ENCODE assay signal across 8 mouse cellular contexts in the genomic region with DNA sequence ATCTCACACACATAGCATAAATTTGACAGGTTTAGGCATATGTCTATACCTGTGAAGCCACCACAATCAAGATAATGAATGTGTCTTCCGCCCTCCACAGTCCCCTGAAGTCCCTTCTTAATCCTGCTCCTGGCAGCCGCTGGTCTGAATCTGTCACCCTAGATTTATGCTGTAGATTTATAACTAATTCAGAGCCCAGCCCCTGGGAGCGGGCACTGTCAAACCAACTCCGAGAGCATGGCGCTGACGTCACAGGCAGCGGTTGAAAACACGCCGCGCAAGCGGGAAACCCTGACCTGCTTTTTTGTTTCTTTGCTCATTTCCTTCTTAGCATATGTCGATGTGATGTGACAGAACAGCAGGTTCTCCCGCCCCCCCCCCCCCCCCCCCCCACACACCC. TPM values are rescaled to one million over a fixed set of nuclear protein-coding genes. Genes with fewer than 3 reads are reported as not detected.
DNase-seq lines count a peak whose midpoint lies in the region; ATAC-seq and TF ChIP-seq lines count a peak whose summit lies in the region.

No protein-coding gene starts in this region.

- intact Hi-C loops in heart, postnatal 25 days (cut with DNase I), result no loop called here
- intact Hi-C loops in left cerebral cortex, postnatal 14 days (cut with DNase I), result no loop called here

- 0 out of 2 replicates have a peak, but pooled peaks cover 3% of the 10 kb centered on the region for H3K9me3 ChIP-seq in heart, postnatal 0 days (replicated peaks; ENCODE audit: control insufficient read depth, low read length)
- H3K9me3 ChIP-seq in embryonic facial prominence, embryonic 12.5 days, result no peaks in the 10 kb centered on the region
- H3K9me3 ChIP-seq in intestine, postnatal 0 days (ENCODE audit: control insufficient read depth), result no peaks in the 10 kb centered on the region
- H3K9me3 ChIP-seq in midbrain, embryonic 16.5 days (replicated peaks; ENCODE audit: control insufficient read depth, low read length, poor library complexity, severe bottlenecking), result no peaks in the 10 kb centered on the region

- no peak for DNase-seq in heart, postnatal 0 days (ENCODE audit: low spot score)
- DNase-seq in heart, postnatal 25 days (ENCODE audit: low spot score), result no peak
- DNase-seq in urinary bladder, postnatal 10 days (ENCODE audit: low spot score), result no peak
- no peak for DNase-seq in urinary bladder, adult 18-20 months (ENCODE audit: low spot score in 2 of 2)
- DNase-seq in left cerebral cortex, postnatal 14 days (ENCODE audit: low spot score in 2 of 2), result no peak

- H3K4me2 ChIP-seq in heart, postnatal 0 days (ENCODE audit: low read depth, low read length), result peak overlapping the region; percentile 44
- H3K4me2 ChIP-seq in embryonic facial prominence, embryonic 12.5 days (replicated peaks), result peak overlapping the region; percentile 43
- H3K4me2 ChIP-seq in intestine, postnatal 0 days (replicated peaks; ENCODE audit: low read depth), result peak overlapping the region; percentile 33; the same call in 1 of the 2 replicates
- peak overlapping the region; percentile 54 for H3K4me2 ChIP-seq in midbrain, embryonic 16.5 days (ENCODE audit: low read length)

- H3K4me1 ChIP-seq in heart, postnatal 0 days (ENCODE audit: control insufficient read depth, insufficient read depth), result no peaks in the 10 kb centered on the region
- no peaks in the 10 kb centered on the region for H3K4me1 ChIP-seq in embryonic facial prominence, embryonic 12.5 days
- no peaks in the 10 kb centered on the region for H3K4me1 ChIP-seq in intestine, postnatal 0 days (replicated peaks; ENCODE audit: control insufficient read depth, insufficient read depth, low read length)
- no peaks in the 10 kb centered on the region for H3K4me1 ChIP-seq in midbrain, embryonic 16.5 days (ENCODE audit: control insufficient read depth, insufficient read depth, low read length)

- no peak for TF ChIP-seq EP300 in heart, postnatal 0 days (IDR thresholded peaks at IDR 0.05; ENCODE audit: low read depth)

- no peak overlapping the region for H3K27ac ChIP-seq in heart, postnatal 0 days (ENCODE audit: low read depth)
- H3K27ac ChIP-seq in embryonic facial prominence, embryonic 12.5 days, result no peak overlapping the region
- no peak overlapping the region for H3K27ac ChIP-seq in intestine, postnatal 0 days (ENCODE audit: low read depth, low read length)
- no peak overlapping the region for H3K27ac ChIP-seq in midbrain, embryonic 16.5 days (ENCODE audit: low read length)

- 47% methylated on average over 12 of the region's 13 CpGs for WGBS in heart, postnatal 0 days
- 41% methylated on average over 13 of the region's 13 CpGs for WGBS in embryonic facial prominence, embryonic 12.5 days
- 54% methylated on average over 13 of the region's 13 CpGs for WGBS in intestine, postnatal 0 days
- WGBS in midbrain, embryonic 16.5 days, result 34% methylated on average over 12 of the region's 13 CpGs

- no peak for TF ChIP-seq CTCF in heart, postnatal 0 days (IDR thresholded peaks at IDR 0.05; ENCODE audit: low read depth)
- TF ChIP-seq CTCF in intestine, postnatal 0 days (IDR thresholded peaks at IDR 0.05; ENCODE audit: low read depth), result no peak

- H3K4me3 ChIP-seq in heart, postnatal 0 days (ENCODE audit: low read depth, low read length), result no peak overlapping the region
- peak overlapping the region; percentile 22; the same call in 1 of the 2 replicates for H3K4me3 ChIP-seq in embryonic facial prominence, embryonic 12.5 days
- H3K4me3 ChIP-seq in intestine, postnatal 0 days (ENCODE audit: low read depth, low read length), result no peak overlapping the region
- H3K4me3 ChIP-seq in midbrain, embryonic 16.5 days (ENCODE audit: low read depth, low read length), result peak overlapping the region; percentile 25

- H3K9ac ChIP-seq in heart, postnatal 0 days (replicated peaks; ENCODE audit: low read depth, low read length), result no peak overlapping the region
- no peak overlapping the region for H3K9ac ChIP-seq in embryonic facial prominence, embryonic 12.5 days
- H3K9ac ChIP-seq in intestine, postnatal 0 days (ENCODE audit: low read depth, low read length), result no peak overlapping the region
- H3K9ac ChIP-seq in midbrain, embryonic 16.5 days (ENCODE audit: low read depth, low read length), result no peak overlapping the region

- no peak for ATAC-seq in heart, postnatal 0 days (ENCODE audit: insufficient read depth, low read depth)
- no peak for ATAC-seq in embryonic facial prominence, embryonic 12.5 days (ENCODE audit: insufficient number of reproducible peaks, insufficient read depth, low FRiP score, low TSS enrichment)
- no peak for ATAC-seq in intestine, postnatal 0 days
- ATAC-seq in midbrain, embryonic 16.5 days, result peak; percentile 60

- no peaks in the 10 kb centered on the region for H3K36me3 ChIP-seq in heart, postnatal 0 days (replicated peaks; ENCODE audit: control insufficient read depth, insufficient read depth, low read length)
- H3K36me3 ChIP-seq in embryonic facial prominence, embryonic 12.5 days, result no peaks in the 10 kb centered on the region
- H3K36me3 ChIP-seq in intestine, postnatal 0 days (ENCODE audit: control insufficient read depth, insufficient read depth), result no peaks in the 10 kb centered on the region
- H3K36me3 ChIP-seq in midbrain, embryonic 16.5 days (ENCODE audit: control insufficient read depth, insufficient read depth, low read length), result no peaks in the 10 kb centered on the region

- H3K27me3 ChIP-seq in heart, postnatal 0 days (ENCODE audit: control insufficient read depth, insufficient read depth, low read length), result no peaks in the 10 kb centered on the region
- H3K27me3 ChIP-seq in embryonic facial prominence, embryonic 12.5 days, result no peaks in the 10 kb centered on the region
- no peaks in the 10 kb centered on the region for H3K27me3 ChIP-seq in intestine, postnatal 0 days (replicated peaks; ENCODE audit: control insufficient read depth, insufficient read depth, low read length)
- no peaks in the 10 kb centered on the region for H3K27me3 ChIP-seq in midbrain, embryonic 16.5 days (ENCODE audit: control insufficient read depth, insufficient read depth, low read depth, low read length)

RNA-seq across cellular contexts. Expression of a gene that starts 25.3 kb away (rescaled TPM):
- total RNA-seq in heart, postnatal 0 days (2014; rRNA removed; ENCODE audit: low replicate concordance), result 62.9 and 68.3 TPM in 2 replicates
- polyA plus RNA-seq in heart, postnatal 0 days (2015; fragmentation: Nextera tagmentation; extraction: Ambion mirVana), result 22.6 and 26.7 TPM in 2 replicates
- 10 to 100 TPM; 67.1 to 78.4 TPM for total RNA-seq in heart, postnatal 25 days (2021)
- polyA plus RNA-seq in embryonic facial prominence, embryonic 12.5 days (2016; fragmentation: Nextera tagmentation; extraction: Ambion mirVana), result 48.1 and 51.7 TPM in 2 replicates
- polyA plus RNA-seq in intestine, postnatal 0 days (2015; fragmentation: Nextera tagmentation; extraction: Ambion mirVana), result 39.2 and 40.7 TPM in 2 replicates
- polyA plus RNA-seq in midbrain, embryonic 16.5 days (2015; fragmentation: Nextera tagmentation; extraction: Ambion mirVana), result 14.5 and 16.1 TPM in 2 replicates
- total RNA-seq in left cerebral cortex, postnatal 14 days (2021), result 10 to 100 TPM; 49.5 to 50.0 TPM

Comparison
In these comparisons a context has a peak if more than half of its experiments do, and no peak if none do; other contexts are left out.
1. H3K4me3 ChIP-seq: peak in embryonic facial prominence, embryonic 12.5 days (single experiment) and midbrain, embryonic 16.5 days (single experiment); none in heart, postnatal 0 days (single experiment) and intestine, postnatal 0 days (single experiment).
2. Peak in every context shown above with its lines, with median percentiles within 50 percentile points of each other: H3K4me2 ChIP-seq.